Mouse (Mus musculus) liver, adult (tissue): Measurements from ENCODE around the gene Rcn2.

Experiments used
- GATA4 ChIP-seq: IDR thresholded peaks from 2 replicates; pipeline ENCODE4 v1.6.1; 2014; ENCODE audit warnings: mild to moderate bottlenecking, low read length; ENCODE audit not compliant: insufficient replicate concordance

The Rcn2 gene

GRCm38 (mm10) chr9:56041372-56042180, at the start of gene Rcn2:
Rcn2 (plus strand) TSS chr9:56041845.
- no peak; the same call in 1 of the 2 replicates for TF ChIP-seq GATA4

- no peak for TF ChIP-seq GATA4
Observed at GRCm38 (mm10) chr9:56010450-56010849, 31.2 kb upstream of the Rcn2 start, which contains the start of gene 4930563M21Rik. 4930563M21Rik (minus strand) TSS chr9:56010550.

GRCm38 (mm10) chr9:56024772-56025171, 16.9 kb upstream of the Rcn2 start:
- no peak for TF ChIP-seq GATA4

DNA sequence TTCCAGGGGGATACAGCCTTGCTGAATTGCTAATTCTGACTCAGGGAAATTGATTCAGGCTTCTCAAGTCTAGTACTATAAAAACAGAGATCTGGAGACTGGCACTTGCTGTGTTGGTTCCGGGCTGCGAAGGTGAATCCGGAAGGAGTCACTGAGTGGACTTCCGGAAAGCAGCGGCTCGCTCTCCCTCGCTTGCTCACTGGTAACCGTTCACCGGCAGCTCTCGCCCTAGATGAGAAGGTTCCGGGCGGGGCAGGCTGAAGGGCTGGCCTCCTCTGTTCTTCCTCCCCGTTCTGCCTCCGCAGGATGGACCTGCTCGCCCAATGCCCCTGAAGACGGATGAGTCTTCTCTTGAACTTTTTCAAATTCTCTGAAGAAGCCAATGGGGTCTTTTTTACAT, 14.4 kb upstream of the Rcn2 start:
- TF ChIP-seq GATA4 = no peak

DNA sequence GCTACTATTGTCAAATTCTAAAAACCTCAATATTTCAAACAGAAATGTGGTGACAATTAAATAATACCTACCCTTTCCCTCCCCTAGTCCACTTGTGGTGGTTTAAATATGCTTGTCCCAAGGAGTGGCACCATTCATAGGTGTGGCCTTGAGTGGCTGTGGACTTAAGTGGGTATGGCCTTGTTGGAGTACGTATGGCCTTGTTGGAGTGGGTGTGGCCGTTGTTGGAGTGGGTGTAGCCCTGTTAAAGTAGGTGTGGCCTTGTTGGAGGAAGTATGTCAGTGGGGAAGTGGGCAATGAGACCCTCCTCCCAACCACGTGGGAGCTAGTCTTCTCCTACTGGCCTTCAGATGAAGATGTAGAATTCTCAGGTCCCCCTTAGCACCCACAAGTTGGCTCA, 9.4 kb upstream of the Rcn2 start:
- TF ChIP-seq GATA4 = no peak

DNA sequence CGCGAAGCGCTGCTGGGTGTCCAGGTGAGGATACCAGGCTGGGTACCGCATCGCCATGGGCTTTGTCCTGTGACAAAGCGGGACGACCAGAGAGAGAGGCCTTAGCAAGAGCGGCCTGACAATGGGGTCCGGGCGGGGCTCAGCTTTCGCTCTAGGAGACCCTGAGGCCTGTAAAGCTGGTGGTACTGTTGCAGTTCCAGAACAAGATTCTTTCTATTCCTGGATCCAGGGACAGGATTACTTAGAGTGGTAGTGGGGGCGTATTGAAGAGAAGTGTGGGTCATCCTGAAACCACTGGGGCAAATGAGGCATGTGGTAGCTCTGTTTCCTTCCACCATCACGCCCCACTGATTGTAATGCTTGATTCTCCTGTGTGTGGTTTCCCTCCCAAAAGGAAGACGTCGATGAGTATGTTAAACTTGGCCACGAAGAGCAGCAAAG, 556 bp downstream of the Rcn2 start:
- TF ChIP-seq GATA4 = no peak

- no peak for TF ChIP-seq GATA4
Observed at GRCm38 (mm10) chr9:56053796-56054195, 12.2 kb downstream of the Rcn2 start.

DNA sequence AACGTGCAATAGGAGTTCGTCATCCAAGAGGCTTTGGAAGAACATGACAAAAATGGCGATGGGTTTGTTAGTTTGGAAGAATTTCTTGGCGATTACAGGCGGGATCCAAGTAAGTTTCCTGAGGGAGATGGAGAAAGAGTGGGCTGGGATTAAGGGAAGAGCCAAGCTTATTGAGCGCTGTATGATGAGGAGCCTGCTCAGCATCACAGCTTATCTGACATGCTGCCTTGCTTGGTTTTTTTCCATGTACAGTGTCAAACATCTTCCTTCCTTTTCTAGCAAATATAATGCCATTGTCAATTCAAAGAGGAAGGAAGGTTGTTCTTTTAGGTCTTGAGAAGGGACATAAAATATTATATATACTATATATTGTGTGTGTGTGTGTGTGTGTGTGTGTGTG, 14.5 kb downstream of the Rcn2 start:
- no peak for TF ChIP-seq GATA4

GRCm38 (mm10) chr9:56062336-56062735, 20.7 kb downstream of the Rcn2 start:
- no peak for TF ChIP-seq GATA4

DNA sequence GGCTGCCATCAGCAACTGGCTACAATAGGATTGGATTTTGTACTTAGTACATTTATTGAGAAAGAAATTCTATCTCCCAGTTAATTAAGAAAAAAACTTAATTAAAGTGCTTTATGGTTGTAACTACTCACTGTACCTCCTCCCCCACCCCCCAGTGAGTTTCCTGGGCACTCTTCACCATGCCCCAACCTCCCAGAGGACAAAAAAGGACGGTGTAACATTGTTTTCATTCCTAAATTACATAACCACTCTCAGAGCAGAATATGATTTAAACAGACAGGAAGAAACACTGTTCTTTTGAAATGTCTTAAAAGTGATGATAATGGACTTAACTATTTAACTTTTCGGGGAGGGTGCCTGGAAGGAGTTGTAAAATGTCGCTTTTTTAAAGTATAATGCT, 23.4 kb downstream of the Rcn2 start:
- no peak for TF ChIP-seq GATA4

GRCm38 (mm10) chr9:56067964-56068363, 26.3 kb downstream of the Rcn2 start:
- TF ChIP-seq GATA4 = no peak

DNA sequence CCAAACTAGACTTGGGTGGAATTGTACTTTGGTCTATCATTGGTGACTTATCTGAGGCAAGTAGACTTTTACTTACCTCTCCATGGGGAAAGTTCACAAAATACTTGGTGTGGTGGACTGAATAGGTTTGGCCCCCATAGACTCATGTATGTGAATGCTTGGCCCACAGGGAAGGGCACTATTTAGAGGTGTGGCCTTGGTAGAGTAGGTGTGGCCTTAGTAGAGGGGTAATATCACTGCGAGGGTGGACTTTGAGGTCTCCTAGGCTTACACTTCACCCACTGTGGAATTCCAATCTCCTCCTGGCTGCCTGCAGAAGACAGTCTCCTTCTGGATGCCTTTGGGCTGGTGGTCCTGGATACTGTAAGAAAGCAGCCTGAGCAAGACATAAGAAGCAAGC, 27.0 kb downstream of the Rcn2 start:
- no peak for TF ChIP-seq GATA4

GRCm38 (mm10) chr9:56072861-56073260, 31.2 kb downstream of the Rcn2 start:
- no peak for TF ChIP-seq GATA4

DNA sequence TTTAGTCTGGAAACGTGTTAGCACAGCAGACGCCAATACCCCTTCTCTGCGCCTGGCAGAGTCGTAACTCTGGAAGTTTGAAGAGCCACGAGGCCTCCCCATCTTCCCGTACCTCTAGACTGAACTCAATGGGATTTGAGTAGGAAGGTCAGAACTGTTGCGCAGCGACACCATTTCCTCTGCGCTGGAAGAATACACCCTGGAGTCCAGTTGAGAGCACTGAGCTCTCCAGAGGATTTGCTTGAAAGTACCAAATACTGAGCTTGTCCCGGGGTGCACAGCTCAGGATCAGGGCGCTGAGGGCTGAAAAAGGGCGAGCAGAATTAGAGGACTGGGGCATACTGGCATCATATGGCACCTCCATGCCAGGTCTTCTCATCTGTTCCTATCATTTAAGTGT, 33.2 kb downstream of the Rcn2 start:
- no peak for TF ChIP-seq GATA4

- TF ChIP-seq GATA4 = no peak
Observed at GRCm38 (mm10) chr9:56075264-56075663, 33.6 kb downstream of the Rcn2 start.

- TF ChIP-seq GATA4 = no peak
Observed at GRCm38 (mm10) chr9:56075901-56076620, 34.4 kb downstream of the Rcn2 start.

- no peak for TF ChIP-seq GATA4
Observed at GRCm38 (mm10) chr9:56079587-56079986, 37.9 kb downstream of the Rcn2 start.

DNA sequence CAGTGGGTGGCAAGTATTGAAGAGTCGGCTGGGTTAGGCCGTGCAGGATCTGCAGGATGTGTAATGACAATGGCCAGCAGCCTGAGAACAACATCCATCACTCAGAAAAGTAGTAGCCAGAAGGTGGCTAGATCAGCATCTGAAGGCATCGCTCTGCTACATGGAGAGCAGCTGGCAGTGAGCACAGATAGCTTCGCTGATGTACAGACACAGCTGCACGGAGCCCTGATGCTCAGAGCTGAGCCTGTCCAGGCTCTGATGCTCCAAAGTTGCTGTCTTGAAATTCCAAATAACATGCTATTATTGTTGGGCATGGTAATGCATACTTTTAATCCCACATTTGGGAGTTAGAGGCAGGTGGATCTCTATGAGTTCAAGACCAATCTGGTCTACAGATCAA, 44.9 kb downstream of the Rcn2 start:
- TF ChIP-seq GATA4 = no peak
